Mouse (Mus musculus) myocyte (in vitro differentiated cells): Measurements from ENCODE around the gene Ddx46.

Experiments used
- CEBPB ChIP-seq: IDR thresholded peaks from 2 replicates; pipeline ENCODE4 v1.6.1; 2011; ENCODE audit warnings: mild to moderate bottlenecking, moderate library complexity; ENCODE audit not compliant: poor library complexity, insufficient read depth, severe bottlenecking
- E2F4 ChIP-seq: IDR thresholded peaks from one replicate; pipeline ENCODE4 v1.6.1; 2011; ENCODE audit warnings: mild to moderate bottlenecking, control low read depth, moderate library complexity; ENCODE audit not compliant: insufficient read depth
- POLR2A ChIP-seq: IDR thresholded peaks from one replicate; pipeline ENCODE4 v1.6.1; 2011; ENCODE audit warnings: low read depth, mild to moderate bottlenecking, control low read depth, moderate library complexity; ENCODE audit not compliant: insufficient read length
- POLR2AphosphoS2 ChIP-seq: IDR thresholded peaks from one replicate; pipeline ENCODE4 v1.6.1; 2011; ENCODE audit warnings: low read depth, control low read depth; ENCODE audit not compliant: insufficient read length
- TCF12 ChIP-seq: IDR thresholded peaks from one replicate; pipeline ENCODE4 v1.6.1; 2011; ENCODE audit warnings: mild to moderate bottlenecking, control low read depth; ENCODE audit not compliant: poor library complexity, insufficient read depth, severe bottlenecking

DNA sequence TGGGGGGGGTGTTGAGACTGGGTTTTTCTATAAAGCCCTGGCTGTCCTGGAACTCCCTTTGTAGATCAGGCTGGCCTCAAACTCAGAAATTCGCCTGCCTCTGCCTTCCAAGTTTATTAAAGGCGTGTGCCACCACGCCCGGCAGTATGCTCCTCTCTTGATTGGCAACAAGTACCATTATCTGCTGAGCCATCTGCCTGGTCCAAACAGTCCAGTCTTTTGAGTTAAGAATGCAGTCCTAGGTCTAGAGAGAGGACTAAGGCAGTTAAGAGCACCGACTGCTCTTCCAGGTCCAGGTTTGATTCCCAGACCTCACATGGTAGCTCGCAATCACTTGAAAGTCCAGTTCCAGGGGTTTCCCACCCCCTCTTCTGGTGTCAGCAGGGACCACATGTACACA, 16.2 kb downstream of the Ddx46 start:
- TF ChIP-seq POLR2A (no peak), POLR2AphosphoS2 (no peak), TCF12 (no peak), E2F4 (no peak), CEBPB (no peak)
